Mouse (Mus musculus) G1E (cell line): ENCODE data around the gene Arel1. TPM values are rescaled to one million over a fixed set of nuclear protein-coding genes. Genes with fewer than 3 reads are reported as not detected.

Experiments used
- ATAC-seq: 2 replicates; pipeline ENCODE4 v1.8.0; 2016; ENCODE audit warnings: mild to moderate bottlenecking; ENCODE audit not compliant: insufficient number of reproducible peaks, poor library complexity, low FRiP score, severe bottlenecking; ENCODE audit errors: extremely low read depth
- DNase-seq: peaks from one replicate; pipeline ENCODE4 v3.0.0; 2012; ENCODE audit warnings: low spot score
- H3K27me3 ChIP-seq: 2 replicates; pipeline ENCODE4 v1.6.1; 2012; ENCODE audit warnings: mild to moderate bottlenecking, low read length, inconsistent platforms; ENCODE audit not compliant: insufficient read depth
- H3K36me3 ChIP-seq: replicated peaks from 2 replicates; pipeline ENCODE3; 2012; ENCODE audit warnings: mild to moderate bottlenecking, inconsistent platforms
- H3K4me1 ChIP-seq: 2 replicates; pipeline ENCODE4 v1.6.1; 2012; ENCODE audit warnings: low read depth, low read length, inconsistent platforms, mixed read lengths; ENCODE audit not compliant: insufficient read depth
- H3K4me3 ChIP-seq: 2 replicates; pipeline ENCODE4 v1.5.1; 2012; ENCODE audit warnings: low read depth, mild to moderate bottlenecking, inconsistent platforms, low read length, moderate library complexity, mixed read lengths
- H3K9me3 ChIP-seq: replicated peaks from 2 replicates; pipeline ENCODE4 v1.6.1; 2012; ENCODE audit warnings: inconsistent platforms
- CTCF ChIP-seq: IDR thresholded peaks from 2 replicates; pipeline ENCODE4 v1.5.1; 2012; ENCODE audit warnings: low read depth, low read length, inconsistent platforms, mixed read lengths
- GATA1 ChIP-seq: IDR thresholded peaks from 2 replicates; pipeline ENCODE4 v1.6.1; 2012; ENCODE audit warnings: borderline replicate concordance, low read length, inconsistent platforms, mixed read lengths
- GATA2 ChIP-seq: IDR thresholded peaks from 2 replicates; pipeline ENCODE4 v1.6.1; 2012; ENCODE audit warnings: low read depth, low read length, inconsistent platforms, borderline replicate concordance
- POLR2AphosphoS5 ChIP-seq: IDR thresholded peaks from 2 replicates; pipeline ENCODE4 v1.6.1; 2012; ENCODE audit warnings: low read depth, low read length, inconsistent platforms; ENCODE audit not compliant: insufficient replicate concordance
- TAL1 ChIP-seq: conservative IDR thresholded peaks from 2 replicates; pipeline ENCODE4 v1.6.1; 2012; ENCODE audit warnings: low read depth, low read length, inconsistent platforms, mixed read lengths
- polyA plus RNA-seq: library from polyadenylated mRNA; stranded (reverse); fragments of >175 nt; gene quantifications from 2 replicates; pipeline ENCODE4 v1.2.3, GENCODE M21; 2012
- total RNA-seq, 2 experiments: library from RNA; stranded (forward) in 1 of 2; stranded (reverse) in 1 of 2; fragments of 200-1000 nt in 1 of 2; fragments of >200 nt in 1 of 2; fragmentation: Nextera tagmentation in 1 of 2; gene quantifications; 2 replicates each; pipeline ENCODE4 v1.2.3; 2014 to 2017

The Arel1 gene
- total and polyA plus RNA-seq, 3 experiments, result 12.7 to 125 (median 124) TPM

DNA sequence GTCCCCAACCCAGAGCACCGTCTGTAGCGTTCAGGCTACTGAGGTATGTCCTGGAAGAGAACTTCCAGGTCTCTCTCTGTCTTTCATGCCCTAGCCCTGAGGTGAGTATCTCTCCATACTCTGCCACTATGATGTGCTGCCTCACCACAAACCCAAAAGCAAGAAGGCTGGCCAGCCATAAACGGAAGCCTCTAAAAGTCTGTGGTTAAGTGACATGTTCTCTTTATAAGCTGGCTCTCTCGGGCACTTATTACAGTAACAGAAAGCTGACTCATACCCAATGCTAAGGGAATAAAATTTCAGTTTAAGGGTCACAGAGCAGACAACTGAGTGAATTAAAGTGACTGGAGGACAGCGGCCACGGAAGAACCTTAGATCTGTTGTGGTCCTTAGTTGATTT is 44.2 kb downstream of the Arel1 start:
- no peak for TF ChIP-seq POLR2AphosphoS5
- no peak for TF ChIP-seq GATA1
- TF ChIP-seq TAL1, result no peak
- no peaks in the 10 kb centered on the region for H3K27me3 ChIP-seq
- no peak for ATAC-seq

DNA sequence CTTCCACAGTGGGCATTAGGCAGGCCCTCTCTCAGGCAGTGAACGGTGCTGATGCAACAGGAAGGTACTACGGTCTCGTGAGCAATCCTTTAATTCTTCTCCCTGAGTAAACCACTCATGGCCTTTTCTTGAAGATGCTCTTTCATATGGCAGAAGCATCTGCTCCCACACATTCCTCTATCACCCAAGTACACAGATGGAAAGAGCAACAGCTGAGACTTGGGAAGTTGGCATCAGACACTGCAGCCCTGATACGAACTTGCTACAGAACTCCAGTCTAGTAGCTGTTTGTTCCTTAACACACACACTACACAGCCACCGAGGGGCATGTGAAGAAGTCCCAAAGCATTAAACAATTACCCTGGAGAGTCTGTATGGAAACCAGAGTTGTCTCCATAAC is 46.4 kb downstream of the Arel1 start:
- H3K36me3 ChIP-seq, result peaks cover 95% of the 10 kb centered on the region
- no peak for DNase-seq

More for the DNA sequence above, 44.2 kb downstream of the Arel1 start:
- Histone ChIP-seq H3K4me1 (no peaks in the 10 kb centered on the region), H3K4me3 (no peak overlapping the region), H3K36me3 (peaks cover 95% of the 10 kb centered on the region), H3K9me3 (no peaks in the 10 kb centered on the region)
- DNase-seq, result no peak

DNA sequence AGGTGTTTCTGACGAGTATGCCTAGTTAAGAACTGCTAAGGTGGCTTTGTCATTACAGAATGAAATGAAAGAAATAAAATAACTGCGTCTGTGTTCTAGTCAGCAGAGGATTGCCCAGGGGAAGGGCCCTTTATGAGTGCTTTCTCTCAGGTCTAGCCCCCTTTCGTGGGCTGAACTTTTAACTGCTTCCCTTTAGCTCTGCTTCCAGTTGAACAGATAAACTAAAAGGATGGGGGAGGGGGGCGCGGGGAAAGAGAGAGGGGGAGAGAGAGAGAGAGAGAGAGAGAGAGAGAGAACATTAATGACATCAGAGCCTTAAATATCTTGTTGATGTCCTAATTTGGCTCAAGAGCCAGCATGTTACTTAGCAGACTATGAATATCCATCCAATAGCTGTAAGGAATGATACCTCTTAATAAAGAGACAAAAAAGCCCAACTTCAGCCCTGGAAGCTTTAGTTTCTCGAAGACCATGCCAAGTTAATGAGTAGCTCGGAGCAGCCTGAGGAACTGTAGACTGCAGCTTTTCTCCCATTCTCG is 48.8 kb downstream of the Arel1 start:
- no peaks in the 10 kb centered on the region for H3K27me3 ChIP-seq
- peaks cover 4% of the 10 kb centered on the region; the same call in 1 of the 2 replicates for H3K4me1 ChIP-seq
- DNase-seq, result no peak
- ATAC-seq, result no peak
- no peaks in the 10 kb centered on the region for H3K9me3 ChIP-seq
- H3K36me3 ChIP-seq, result peaks cover 98% of the 10 kb centered on the region
- no peak overlapping the region for H3K4me3 ChIP-seq
- TF ChIP-seq TAL1 (no peak), POLR2AphosphoS5 (no peak), CTCF (no peak), GATA2 (no peak), GATA1 (no peak)

More for the DNA sequence above, 46.4 kb downstream of the Arel1 start:
- no peak for TF ChIP-seq TAL1
- no peak for TF ChIP-seq POLR2AphosphoS5
- no peak for TF ChIP-seq GATA2
- no peak for TF ChIP-seq CTCF
- no peak for TF ChIP-seq GATA1
- H3K9me3 ChIP-seq, result no peaks in the 10 kb centered on the region
- H3K4me3 ChIP-seq, result no peak overlapping the region
- H3K4me1 ChIP-seq, result no peaks in the 10 kb centered on the region
- no peaks in the 10 kb centered on the region for H3K27me3 ChIP-seq
- ATAC-seq, result no peak

DNA sequence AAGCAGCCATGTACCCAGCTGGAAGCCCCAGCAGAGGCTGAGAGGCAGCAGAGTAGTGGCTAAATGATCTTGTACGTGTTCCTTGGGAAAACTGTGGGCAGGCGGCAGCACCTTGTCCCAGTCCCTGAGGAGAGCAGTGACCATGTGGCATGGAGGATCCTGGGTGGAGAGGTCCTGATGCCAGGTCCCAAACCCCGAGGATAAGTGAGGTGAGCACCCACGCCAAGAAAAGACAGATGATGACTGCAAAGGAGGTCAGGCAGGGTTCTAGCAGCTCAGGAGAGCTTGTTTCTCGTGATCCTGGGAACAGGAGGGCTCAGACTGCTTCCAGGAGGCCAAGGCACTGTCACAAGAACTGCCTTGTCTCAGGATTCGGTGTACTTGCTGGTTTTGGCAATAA is 51.9 kb downstream of the Arel1 start:
- no peak for ATAC-seq
- Histone ChIP-seq H3K9me3 (no peaks in the 10 kb centered on the region), H3K4me3 (no peak overlapping the region), H3K36me3 (peaks cover 92% of the 10 kb centered on the region), H3K27me3 (no peaks in the 10 kb centered on the region), H3K4me1 (peaks cover 6% of the 10 kb centered on the region)
- no peak for DNase-seq
- TF ChIP-seq GATA2, result no peak
- no peak for TF ChIP-seq CTCF
- TF ChIP-seq POLR2AphosphoS5, result no peak
- TF ChIP-seq GATA1, result no peak
- no peak for TF ChIP-seq TAL1

DNA sequence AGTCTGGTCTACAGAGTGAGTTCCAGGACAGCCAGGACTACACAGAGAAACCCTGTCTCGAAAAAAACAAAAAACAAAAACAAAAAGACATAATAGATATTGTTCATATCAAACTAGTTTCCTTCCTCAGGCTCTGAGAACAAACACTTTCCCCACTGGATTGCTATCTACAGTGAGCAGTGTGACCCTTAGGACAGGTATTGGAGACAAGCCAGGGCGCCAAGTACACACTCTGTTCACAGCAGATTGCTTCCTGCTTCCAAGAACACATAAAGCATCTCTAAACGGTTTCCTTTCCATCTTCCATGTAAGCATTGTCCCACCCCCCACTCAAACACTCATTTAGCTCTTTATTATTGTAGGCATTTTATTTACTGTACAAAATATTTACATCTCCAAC is 52.9 kb downstream of the Arel1 start:
- no peaks in the 10 kb centered on the region for H3K9me3 ChIP-seq
- H3K27me3 ChIP-seq, result no peaks in the 10 kb centered on the region
- no peak overlapping the region for H3K4me3 ChIP-seq
- no peak for DNase-seq
- TF ChIP-seq POLR2AphosphoS5 (no peak), GATA2 (no peak)
- H3K4me1 ChIP-seq, result peaks cover 6% of the 10 kb centered on the region
- no peak for ATAC-seq
- H3K36me3 ChIP-seq, result peaks cover 85% of the 10 kb centered on the region

DNA sequence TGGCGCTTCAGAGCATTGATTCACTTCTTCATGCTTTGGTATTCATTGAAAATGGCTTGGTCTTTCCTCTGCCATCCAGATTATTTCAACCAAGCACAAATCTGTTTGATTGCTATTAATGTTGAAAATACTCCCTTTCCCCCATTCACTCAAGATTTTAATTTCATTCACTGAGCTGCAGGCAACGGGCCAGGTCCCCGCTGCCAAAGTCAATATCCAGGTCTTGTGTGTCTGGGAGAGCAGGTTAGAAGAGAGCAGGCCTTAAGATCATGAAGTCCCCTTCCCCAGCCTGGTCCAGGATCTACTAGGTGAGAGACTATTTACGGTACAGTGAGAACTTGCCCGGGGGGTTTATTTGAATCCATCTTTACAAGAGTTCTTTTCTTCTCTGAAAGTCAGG is 55.7 kb downstream of the Arel1 start:
- Histone ChIP-seq H3K9me3 (no peaks in the 10 kb centered on the region), H3K4me3 (no peak overlapping the region), H3K27me3 (no peaks in the 10 kb centered on the region; the same call in 1 of the 2 replicates), H3K36me3 (peaks cover 58% of the 10 kb centered on the region), H3K4me1 (peaks cover 6% of the 10 kb centered on the region)
- TF ChIP-seq GATA2 (no peak), POLR2AphosphoS5 (no peak), TAL1 (no peak), CTCF (no peak), GATA1 (no peak)
- DNase-seq (no peak), ATAC-seq (no peak)

DNA sequence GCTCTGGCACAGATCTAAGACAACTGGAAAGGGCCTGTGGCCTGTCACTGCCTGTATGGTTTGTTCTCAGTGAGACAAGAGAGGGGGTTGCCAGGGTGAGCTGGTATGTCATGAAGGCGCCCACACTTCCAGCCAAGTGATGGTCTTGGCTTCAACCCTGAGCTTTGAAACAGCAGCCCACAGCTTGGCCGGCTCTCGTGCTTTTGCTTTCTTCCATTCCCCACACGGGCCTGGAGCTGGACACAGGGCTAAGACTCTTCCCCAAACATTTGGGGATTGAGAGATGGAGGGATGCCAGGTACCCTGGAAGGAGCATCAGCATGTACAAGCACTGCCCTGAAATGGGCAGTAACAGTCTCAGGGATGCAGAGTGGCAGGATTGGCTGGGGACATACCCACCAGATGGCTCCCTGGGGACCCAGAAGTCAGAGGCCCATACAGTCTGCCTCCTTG is 58.0 kb downstream of the Arel1 start:
- TF ChIP-seq TAL1, result no peak
- no peak for TF ChIP-seq GATA2
- no peak for TF ChIP-seq CTCF
- no peak for TF ChIP-seq POLR2AphosphoS5
- TF ChIP-seq GATA1, result no peak
- ATAC-seq, result no peak
- DNase-seq, result no peak
- peaks cover 36% of the 10 kb centered on the region for H3K36me3 ChIP-seq
- H3K4me1 ChIP-seq, result peaks cover 6% of the 10 kb centered on the region
- H3K9me3 ChIP-seq, result no peaks in the 10 kb centered on the region
- H3K4me3 ChIP-seq, result no peak overlapping the region
- H3K27me3 ChIP-seq, result peaks cover 13% of the 10 kb centered on the region
